Mouse (Mus musculus): ENCODE results near the gene Slc25a17.

The Slc25a17 gene

GRCm38 (mm10) chr15:81360345-81361021 is at the start of gene Slc25a17:
Gene Slc25a17, minus strand, starts transcription at chr15:81360812.
- peak; percentile 97 for DNase-seq

GRCm38 (mm10) chr15:81408199-81408598 is 47.6 kb upstream of the Slc25a17 start, which contains the start of gene Dnajb7:
Gene Dnajb7, minus strand, starts transcription at chr15:81408299.
- no peak for DNase-seq

GRCm38 (mm10) chr15:81405008-81405407 is 44.4 kb upstream of the Slc25a17 start:
- no peak for DNase-seq

- DNase-seq = peak; percentile 98
These were observed 39.2 kb upstream of the Slc25a17 start, which contains the start of the genes St13 and Xpnpep3 for GRCm38 (mm10) chr15:81399638-81400315. Gene St13, minus strand, starts transcription at chr15:81400077. Gene Xpnpep3, plus strand, starts transcription at chr15:81400138.

GRCm38 (mm10) chr15:81399297-81399637 is 38.7 kb upstream of the Slc25a17 start:
- DNase-seq = no peak

- DNase-seq = no peak
These were observed 37.6 kb upstream of the Slc25a17 start for GRCm38 (mm10) chr15:81398189-81398588.

GRCm38 (mm10) chr15:81394211-81394915 is 33.8 kb upstream of the Slc25a17 start:
- peak; percentile 68 for DNase-seq

GRCm38 (mm10) chr15:81392997-81393396 is 32.4 kb upstream of the Slc25a17 start:
- no peak for DNase-seq

- no peak for DNase-seq
These were observed 25.7 kb upstream of the Slc25a17 start for GRCm38 (mm10) chr15:81386327-81386726.

- DNase-seq = no peak
These were observed 18.2 kb upstream of the Slc25a17 start for GRCm38 (mm10) chr15:81378845-81379244.

GRCm38 (mm10) chr15:81374621-81375020 is 14.0 kb upstream of the Slc25a17 start:
- no peak for DNase-seq

- no peak for DNase-seq
These were observed 9.7 kb upstream of the Slc25a17 start for GRCm38 (mm10) chr15:81370356-81370755.

GRCm38 (mm10) chr15:81368601-81369000 is 8.0 kb upstream of the Slc25a17 start:
- DNase-seq = peak; percentile 59

GRCm38 (mm10) chr15:81366241-81366640 is 5.6 kb upstream of the Slc25a17 start:
- no peak for DNase-seq

GRCm38 (mm10) chr15:81365246-81365645 is 4.6 kb upstream of the Slc25a17 start:
- DNase-seq = peak; percentile 45

GRCm38 (mm10) chr15:81364271-81364670 is 3.7 kb upstream of the Slc25a17 start:
- DNase-seq = peak; percentile 56

- DNase-seq = peak; percentile 75
These were observed 1.9 kb upstream of the Slc25a17 start for GRCm38 (mm10) chr15:81362501-81362900.

GRCm38 (mm10) chr15:81361417-81362015 is 904 bp upstream of the Slc25a17 start:
- no peak for DNase-seq

- no peak for DNase-seq
These were observed 401 bp upstream of the Slc25a17 start for GRCm38 (mm10) chr15:81361022-81361404.

- no peak for DNase-seq
These were observed 1.2 kb downstream of the Slc25a17 start for GRCm38 (mm10) chr15:81359421-81359820.

GRCm38 (mm10) chr15:81358943-81359342 is 1.7 kb downstream of the Slc25a17 start:
- DNase-seq = peak; percentile 83

- DNase-seq = no peak
These were observed 3.7 kb downstream of the Slc25a17 start for GRCm38 (mm10) chr15:81356946-81357345.

- DNase-seq = peak; percentile 83
These were observed 5.4 kb downstream of the Slc25a17 start for GRCm38 (mm10) chr15:81355146-81355761.

Measured in kidney, adult 9 months (tissue).